Mouse (Mus musculus) liver, adult 2 months (tissue): ENCODE results near the gene Sorbs1. TPM values are rescaled to one million over a fixed set of nuclear protein-coding genes. Genes with fewer than 3 reads are reported as not detected.

Experiments
- DNase-seq: peaks from one replicate; pipeline ENCODE4 v3.0.0-alpha.2; 2011; ENCODE audit warnings: low read depth, low spot score; ENCODE audit errors: extremely low read depth
- H3K27ac ChIP-seq: fragments of 200-500 bp; replicated peaks from 2 replicates; pipeline ENCODE4 v1.5.1; 2012; ENCODE audit warnings: low read depth, mild to moderate bottlenecking, control low read depth, inconsistent platforms, low read length; ENCODE audit not compliant: insufficient read depth
- H3K27me3 ChIP-seq: fragments of 200-500 bp; 2 replicates; pipeline ENCODE4 v1.6.1; 2012; ENCODE audit warnings: mild to moderate bottlenecking, moderate library complexity, low read length, inconsistent platforms; ENCODE audit not compliant: control insufficient read depth, insufficient read depth
- H3K36me3 ChIP-seq: fragments of 200-500 bp; 2 replicates; pipeline ENCODE4 v1.6.1; 2012; ENCODE audit warnings: low read length, inconsistent platforms; ENCODE audit not compliant: control insufficient read depth, insufficient read depth
- H3K4me1 ChIP-seq: fragments of 200-500 bp; 2 replicates; pipeline ENCODE4 v1.6.1; 2011; ENCODE audit warnings: low read length; ENCODE audit not compliant: control insufficient read depth, insufficient read depth
- H3K4me3 ChIP-seq: fragments of 200-500 bp; 2 replicates; pipeline ENCODE4 v1.5.1; 2011; ENCODE audit warnings: low read depth, mild to moderate bottlenecking, control low read depth, low read length, moderate library complexity; ENCODE audit not compliant: insufficient read depth
- H3K79me2 ChIP-seq: fragments of 200-500 bp; 2 replicates; pipeline ENCODE4 v1.6.1; 2012; ENCODE audit warnings: inconsistent platforms, mild to moderate bottlenecking, low read length, moderate library complexity; ENCODE audit not compliant: control insufficient read depth, insufficient read depth
- H3K9ac ChIP-seq: fragments of 200-500 bp; 2 replicates; pipeline ENCODE4 v1.6.1; 2012; ENCODE audit warnings: low read depth, mild to moderate bottlenecking, control low read depth, inconsistent platforms, low read length
- CTCF ChIP-seq: fragments of 200-500 bp; IDR thresholded peaks from 2 replicates; pipeline ENCODE4 v1.5.1; 2011; ENCODE audit warnings: low read depth, low read length, control low read depth
- POLR2A ChIP-seq: fragments of 200-500 bp; IDR thresholded peaks from 2 replicates; pipeline ENCODE4 v1.6.1; 2011; ENCODE audit warnings: low read length, control low read depth; ENCODE audit not compliant: insufficient read depth; ENCODE audit errors: extremely low read depth
- WGBS: fragments of 180-500 bp; shearing (Covaris S2); methylation state at CpG from one replicate; pipeline ENCODE4 v1.1.7; 2018; 5-methylcytosine and 5-hydroxymethylcytosine counted together
- polyA plus RNA-seq: library from polyadenylated mRNA; depleted of rRNA; stranded (reverse); fragments of >200 nt; gene quantifications from 2 replicates; pipeline ENCODE4 v1.2.3, GENCODE M21; 2012
- total RNA-seq: library from RNA; depleted of rRNA; stranded (reverse); fragments of >200 nt; gene quantifications from 2 replicates; pipeline ENCODE4 v1.2.3, GENCODE M21; 2014

The Sorbs1 gene
- total and polyA plus RNA-seq, 2 experiments, result 12.0 to 41.0 TPM

DNA sequence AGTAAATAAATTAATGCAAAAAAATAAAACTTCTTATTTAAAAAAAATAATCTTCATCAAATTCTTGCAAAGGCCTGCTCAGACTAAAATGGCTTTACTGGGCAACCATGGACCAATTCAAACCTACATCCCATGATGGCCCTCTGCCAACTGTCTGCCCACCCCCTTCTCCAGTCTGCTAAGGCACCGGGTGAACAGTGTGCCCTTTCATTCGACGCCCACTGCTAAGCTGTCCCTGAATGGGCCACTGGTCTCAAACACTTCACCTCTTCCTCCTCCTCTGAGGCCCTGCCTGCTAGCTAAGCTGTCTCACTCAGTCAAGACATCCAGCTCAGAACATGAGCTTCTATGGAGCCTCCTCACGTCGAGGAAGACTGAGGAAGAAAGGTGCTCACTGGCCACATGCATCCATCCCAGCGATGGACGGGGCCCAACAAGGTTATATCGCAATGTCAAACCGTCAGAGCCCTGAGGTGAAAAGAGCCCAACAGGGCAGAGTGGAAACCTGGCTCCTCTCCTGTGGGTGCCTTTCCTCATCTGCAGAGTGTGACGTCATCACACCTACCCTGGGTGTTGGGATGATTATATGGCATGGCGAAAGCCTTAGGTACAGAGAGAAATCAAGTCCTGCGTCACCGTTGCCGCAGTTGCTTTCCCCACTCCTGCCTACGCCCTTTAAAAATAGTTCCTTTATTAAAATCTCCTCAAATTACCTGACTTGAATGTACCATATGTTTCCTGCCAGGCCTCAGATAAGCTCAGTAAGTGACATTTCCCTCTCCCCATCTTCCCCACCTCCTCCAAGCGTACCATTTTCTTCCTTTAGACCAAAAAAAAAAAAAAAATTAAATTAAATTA is 87.2 kb downstream of the Sorbs1 start:
- Histone ChIP-seq H3K9ac (no peak overlapping the region), H3K4me1 (no peaks in the 10 kb centered on the region; the same call in 1 of the 2 replicates), H3K27ac (no peak overlapping the region), H3K79me2 (peaks cover 20% of the 10 kb centered on the region; the same call in 1 of the 2 replicates), H3K27me3 (no peaks in the 10 kb centered on the region), H3K36me3 (no peaks in the 10 kb centered on the region), H3K4me3 (no peak overlapping the region)
- 92% methylated on average over 16 of the region's 16 CpGs for WGBS
- TF ChIP-seq POLR2A, result no peak
- TF ChIP-seq CTCF, result no peak
- DNase-seq, result no peak

DNA sequence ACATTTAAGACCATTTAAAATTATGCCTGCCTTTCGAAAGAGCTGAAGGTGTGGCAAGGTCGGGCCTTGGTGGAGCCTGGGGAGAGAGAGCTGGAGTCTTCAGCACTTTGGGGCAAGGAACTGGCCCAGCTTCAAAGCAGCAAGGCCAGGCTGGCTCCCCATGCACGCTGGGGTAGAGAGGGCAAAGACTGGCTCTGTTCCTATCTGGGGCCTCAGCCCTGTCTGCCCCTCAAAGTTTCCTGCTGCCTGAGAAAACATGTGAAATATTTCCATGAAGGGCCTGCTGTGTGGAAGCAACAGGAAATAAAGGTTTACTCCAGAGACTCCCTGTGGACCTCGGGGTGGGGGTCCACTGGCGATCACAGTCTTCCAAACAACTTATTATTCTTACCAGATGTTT is 88.3 kb downstream of the Sorbs1 start:
- DNase-seq, result no peak
- 67% methylated on average over 5 of the region's 5 CpGs for WGBS
- TF ChIP-seq POLR2A (no peak), CTCF (no peak)
- no peak overlapping the region for H3K9ac ChIP-seq
- H3K4me1 ChIP-seq, result no peaks in the 10 kb centered on the region; the same call in 1 of the 2 replicates
- no peak overlapping the region for H3K4me3 ChIP-seq
- peaks cover 14% of the 10 kb centered on the region; the same call in 1 of the 2 replicates for H3K79me2 ChIP-seq
- no peak overlapping the region for H3K27ac ChIP-seq
- no peaks in the 10 kb centered on the region for H3K27me3 ChIP-seq
- no peaks in the 10 kb centered on the region for H3K36me3 ChIP-seq

- Histone ChIP-seq H3K4me1 (peaks cover 12% of the 10 kb centered on the region), H3K27me3 (no peaks in the 10 kb centered on the region), H3K4me3 (no peak overlapping the region), H3K36me3 (no peaks in the 10 kb centered on the region), H3K79me2 (no peaks in the 10 kb centered on the region), H3K27ac (no peak overlapping the region), H3K9ac (no peak overlapping the region)
- no peak for DNase-seq
- WGBS, result 95% methylated on average over 7 of the region's 7 CpGs
- TF ChIP-seq CTCF, result no peak
- TF ChIP-seq POLR2A, result no peak
These were observed 92.5 kb downstream of the Sorbs1 start for GRCm38 (mm10) chr19:40421037-40421436.

DNA sequence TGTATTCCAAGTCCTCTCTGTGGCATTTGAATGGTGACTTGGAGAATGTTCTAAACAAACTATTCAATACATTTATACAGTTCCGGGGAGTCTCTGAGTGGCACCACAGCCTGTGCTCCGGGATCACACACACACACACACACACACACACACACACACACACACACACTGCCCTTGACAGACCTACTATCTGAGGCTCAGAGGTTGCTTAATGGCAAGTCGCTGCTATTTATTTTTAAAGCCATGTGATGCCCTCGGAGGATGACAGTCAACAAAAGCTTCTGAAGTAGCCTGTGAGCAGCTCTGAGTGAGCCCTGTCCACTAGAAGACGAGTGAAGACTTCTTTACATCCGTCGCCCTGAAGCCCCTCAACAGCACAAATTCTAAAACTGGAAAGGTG is 94.3 kb downstream of the Sorbs1 start:
- no peak for TF ChIP-seq CTCF
- TF ChIP-seq POLR2A, result no peak
- H3K36me3 ChIP-seq, result no peaks in the 10 kb centered on the region
- no peaks in the 10 kb centered on the region for H3K79me2 ChIP-seq
- no peaks in the 10 kb centered on the region for H3K27me3 ChIP-seq
- H3K9ac ChIP-seq, result no peak overlapping the region
- peaks cover 22% of the 10 kb centered on the region for H3K4me1 ChIP-seq
- DNase-seq, result peak; percentile 73
- no peak overlapping the region for H3K4me3 ChIP-seq
- peak overlapping the region; percentile 25; the same call in 1 of the 2 replicates for H3K27ac ChIP-seq
- 33% methylated on average over 7 of the region's 7 CpGs for WGBS

DNA sequence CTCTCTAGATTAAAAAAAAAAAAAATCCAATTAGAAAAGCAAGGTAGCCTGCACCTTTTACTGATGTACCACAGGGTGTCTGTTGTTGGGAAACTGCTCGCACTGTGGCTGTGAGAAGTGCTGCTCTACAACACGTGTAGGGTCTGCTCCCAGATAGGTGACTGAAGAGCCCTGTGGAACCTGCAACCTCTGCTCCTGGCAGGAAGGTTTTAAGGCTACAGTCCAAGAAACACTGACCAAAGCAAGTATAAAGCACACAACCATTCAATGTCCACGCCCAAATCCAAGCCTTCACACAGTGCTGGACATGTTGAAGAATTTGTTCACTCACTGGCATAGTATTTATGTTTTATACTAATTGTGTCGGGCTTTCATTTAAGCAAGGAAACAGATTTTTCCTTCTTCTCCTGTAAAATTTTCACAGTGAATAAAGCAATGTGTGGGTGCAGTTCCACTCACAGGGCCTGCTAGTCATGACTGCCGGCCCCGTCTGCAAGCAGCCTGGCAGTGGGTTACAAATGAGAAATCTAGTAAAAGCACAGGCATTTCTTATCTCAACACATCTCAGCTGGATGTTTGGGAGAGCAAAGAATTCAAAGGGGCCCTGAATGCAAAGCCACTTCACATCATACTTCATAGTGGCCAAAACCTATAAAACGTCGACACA is 96.3 kb downstream of the Sorbs1 start:
- TF ChIP-seq POLR2A (no peak), CTCF (no peak)
- Histone ChIP-seq H3K4me3 (no peak overlapping the region), H3K79me2 (no peaks in the 10 kb centered on the region; the same call in 1 of the 2 replicates), H3K27me3 (no peaks in the 10 kb centered on the region), H3K27ac (peak overlapping the region; percentile 55), H3K4me1 (peaks cover 31% of the 10 kb centered on the region), H3K36me3 (no peaks in the 10 kb centered on the region), H3K9ac (no peak overlapping the region)
- DNase-seq, result peak; percentile 87
- 59% methylated on average over 8 of the region's 8 CpGs for WGBS
